Mouse (Mus musculus) mouse trophoblast stem cell (cell line): ENCODE data around the gene Ptprr.

Experiments
- in situ Hi-C, 2 experiments: fragments of 300-500 bp; cut with MseI, MboI; formaldehyde crosslinking; loops; 2 replicates in 1 of 2; 3 replicates in 1 of 2; pipeline ENCODE4 v1.15.1; 2025

The Ptprr gene

GRCm38 (mm10) chr10:116264521-116264920 lies 246.5 kb downstream of the Ptprr start:
- in situ Hi-C loops = no loop called here

GRCm38 (mm10) chr10:116266561-116267433 lies 248.8 kb downstream of the Ptprr start:
- in situ Hi-C loops = no loop called here

GRCm38 (mm10) chr10:116267434-116267822 lies 249.4 kb downstream of the Ptprr start:
- in situ Hi-C loops = no loop called here

GRCm38 (mm10) chr10:116268343-116268742 lies 250.3 kb downstream of the Ptprr start:
- in situ Hi-C loops = no loop called here

GRCm38 (mm10) chr10:116270646-116271469 lies 252.8 kb downstream of the Ptprr start:
- in situ Hi-C loops = no loop called here

- in situ Hi-C loops = no loop called here
Measured at GRCm38 (mm10) chr10:116271470-116271915, 253.5 kb downstream of the Ptprr start.

GRCm38 (mm10) chr10:116272156-116272555 lies 254.1 kb downstream of the Ptprr start:
- in situ Hi-C loops = no loop called here

GRCm38 (mm10) chr10:116275280-116275679 lies 257.3 kb downstream of the Ptprr start, which contains the start of gene Ptprb:
TSS of gene Ptprb (plus strand) at chr10:116275523.
- in situ Hi-C loops = no loop called here

GRCm38 (mm10) chr10:116286697-116287344 lies 268.8 kb downstream of the Ptprr start:
- in situ Hi-C loops = no loop called here

- in situ Hi-C loops = no loop called here
Measured at GRCm38 (mm10) chr10:116288130-116288529, 270.1 kb downstream of the Ptprr start.

- in situ Hi-C loops = no loop called here
Measured at GRCm38 (mm10) chr10:116290483-116290882, 272.5 kb downstream of the Ptprr start.

- in situ Hi-C loops = no loop called here
Measured at GRCm38 (mm10) chr10:116291153-116291755, 273.2 kb downstream of the Ptprr start.

GRCm38 (mm10) chr10:116296439-116296838 lies 278.4 kb downstream of the Ptprr start:
- in situ Hi-C loops = no loop called here

- in situ Hi-C loops = no loop called here
Measured at GRCm38 (mm10) chr10:116297854-116298253, 279.8 kb downstream of the Ptprr start.

GRCm38 (mm10) chr10:116300824-116301223 lies 282.8 kb downstream of the Ptprr start:
- in situ Hi-C loops = no loop called here

- in situ Hi-C loops = no loop called here
Measured at GRCm38 (mm10) chr10:116301258-116301657, 283.2 kb downstream of the Ptprr start.

- in situ Hi-C loops = no loop called here
Measured at GRCm38 (mm10) chr10:116304355-116304754, 286.3 kb downstream of the Ptprr start.

- in situ Hi-C loops = no loop called here
Measured at GRCm38 (mm10) chr10:116309460-116309859, 291.4 kb downstream of the Ptprr start.

GRCm38 (mm10) chr10:116310516-116311210 lies 292.6 kb downstream of the Ptprr start:
- in situ Hi-C loops = no loop called here

GRCm38 (mm10) chr10:116319246-116319645 lies 301.2 kb downstream of the Ptprr start:
- in situ Hi-C loops = loop anchor here in 1 of 2 experiments (5.0 kb wide), 1 partner anchor 112 kb away; no protein-coding TSS in a partner anchor
